Mouse (Mus musculus) NIH3T3 (cell line): ENCODE results near the gene Arpp21.

ENCODE experiments used
- DNase-seq: peaks from one replicate; pipeline ENCODE4 v3.0.0-alpha.2; 2012; ENCODE audit warnings: low read depth

The Arpp21 gene

DNA sequence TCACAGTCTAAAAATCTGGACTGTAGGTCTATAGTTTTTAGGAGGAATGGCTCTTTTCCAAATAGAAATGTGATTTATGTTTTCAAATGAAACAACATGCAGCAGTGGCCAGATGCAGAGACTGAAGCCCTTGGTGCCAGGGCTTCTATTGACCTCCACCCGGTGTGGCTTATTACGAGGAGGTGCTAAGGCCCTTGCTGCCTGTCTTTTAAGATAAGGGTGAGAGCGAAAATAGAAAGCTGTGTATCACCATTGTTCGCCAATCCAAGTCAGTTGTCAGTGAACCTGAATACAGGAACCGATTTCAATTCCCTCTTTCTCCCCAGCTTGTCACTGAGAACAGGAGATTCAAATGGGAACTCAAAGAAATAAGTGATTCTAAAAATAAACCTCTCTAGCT is 57.3 kb downstream of the Arpp21 start:
- no peak for DNase-seq

DNA sequence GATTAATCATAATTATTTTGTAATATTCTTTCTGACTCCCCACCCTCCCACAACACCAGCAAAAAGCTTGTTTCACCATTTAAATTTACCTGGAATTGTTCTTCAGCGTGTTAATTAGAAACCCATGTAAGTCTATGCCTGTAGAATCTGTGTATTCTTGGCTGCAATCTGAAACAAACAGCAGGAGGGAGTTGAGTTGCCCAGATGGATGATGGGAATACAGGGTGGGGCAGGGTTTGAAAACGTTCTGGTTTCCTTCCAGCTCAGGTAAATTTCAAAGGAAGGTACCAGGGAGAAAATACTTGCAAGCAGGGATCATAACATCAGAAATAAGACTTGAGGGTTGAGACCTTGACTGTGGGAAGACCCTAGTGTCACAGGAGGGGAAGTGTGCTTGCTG is 58.2 kb downstream of the Arpp21 start:
- DNase-seq = no peak

DNA sequence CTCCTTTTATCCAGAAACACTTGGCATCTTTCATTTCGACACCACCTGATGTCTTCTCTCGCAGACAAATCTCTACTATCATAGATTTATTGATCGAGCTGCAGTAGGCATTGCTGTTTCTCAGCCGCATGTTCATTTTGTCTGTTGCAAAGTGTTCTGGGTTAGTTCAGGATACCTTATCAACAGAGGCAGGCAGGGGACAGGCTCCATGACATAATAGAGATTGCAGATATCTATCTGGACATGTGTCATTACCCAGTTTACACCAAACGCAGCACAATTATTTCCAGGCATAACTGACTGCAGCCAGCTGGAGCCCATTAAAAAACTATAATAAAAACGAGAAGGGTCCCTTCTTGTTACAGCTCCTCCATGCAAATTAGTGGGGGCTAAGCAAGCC is 59.4 kb downstream of the Arpp21 start:
- no peak for DNase-seq

DNA sequence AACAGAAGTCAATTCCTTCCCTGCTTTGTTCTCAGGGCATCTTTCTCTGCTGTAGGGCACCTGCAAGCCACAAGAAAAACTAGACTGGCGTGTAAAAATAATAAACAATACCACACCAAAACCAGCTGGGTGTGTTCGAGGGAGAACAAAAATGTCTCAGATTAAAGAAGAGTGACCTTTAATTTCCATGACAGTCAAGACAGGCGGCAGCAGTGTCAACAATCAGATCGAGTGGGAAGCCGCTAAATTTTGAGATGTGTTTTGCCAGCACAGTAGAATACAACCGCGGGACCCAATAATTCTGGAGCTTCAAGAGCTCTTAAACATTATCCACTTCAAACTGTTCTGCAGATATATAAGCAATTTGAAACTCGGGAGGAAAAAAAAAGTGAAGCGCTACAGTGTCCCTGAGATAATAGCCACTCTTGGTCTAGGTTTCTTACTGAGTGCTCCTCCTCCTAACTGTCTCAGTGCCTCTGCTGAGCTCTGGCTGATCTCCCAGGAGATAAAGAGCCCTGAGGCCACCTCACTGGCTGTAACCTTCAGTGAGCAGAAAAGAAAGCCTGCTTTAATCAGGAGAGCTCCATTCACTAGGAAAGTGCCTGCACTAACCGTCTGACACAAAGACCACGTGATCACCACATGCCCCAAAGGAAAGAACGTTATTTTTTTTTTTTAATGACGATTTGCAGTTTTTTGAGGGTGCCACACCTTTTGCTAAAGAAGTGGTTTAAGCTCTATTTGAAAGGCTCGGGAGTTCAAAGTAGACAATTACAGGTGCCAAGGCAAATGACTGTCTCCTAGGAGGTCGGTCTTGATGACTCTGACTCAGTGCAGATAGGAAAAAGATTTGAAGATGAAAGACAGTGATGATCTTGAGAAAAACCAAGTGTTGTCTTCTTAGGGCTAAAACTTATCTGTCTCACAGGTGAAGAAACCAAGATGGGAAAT is 61.1 kb downstream of the Arpp21 start:
- no peak for DNase-seq

DNA sequence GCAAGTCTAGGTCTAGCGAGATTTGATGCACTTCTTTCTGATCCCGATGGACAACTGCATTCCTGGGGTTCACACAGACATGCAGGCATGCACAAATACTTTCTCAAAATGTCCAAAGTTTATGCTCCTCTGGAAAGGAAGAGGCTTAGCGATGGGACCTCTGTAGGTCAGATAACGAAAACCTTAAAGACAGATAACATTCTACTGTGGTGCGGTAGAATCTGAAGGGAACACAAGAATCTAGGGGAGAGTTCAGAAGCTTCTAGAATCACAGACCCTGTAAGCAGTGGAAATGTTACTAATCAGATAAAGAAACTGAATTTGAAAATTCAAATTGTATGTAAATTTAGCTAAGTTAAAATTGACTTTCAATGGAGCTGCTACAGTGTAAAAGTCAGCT is 62.0 kb downstream of the Arpp21 start:
- no peak for DNase-seq

DNA sequence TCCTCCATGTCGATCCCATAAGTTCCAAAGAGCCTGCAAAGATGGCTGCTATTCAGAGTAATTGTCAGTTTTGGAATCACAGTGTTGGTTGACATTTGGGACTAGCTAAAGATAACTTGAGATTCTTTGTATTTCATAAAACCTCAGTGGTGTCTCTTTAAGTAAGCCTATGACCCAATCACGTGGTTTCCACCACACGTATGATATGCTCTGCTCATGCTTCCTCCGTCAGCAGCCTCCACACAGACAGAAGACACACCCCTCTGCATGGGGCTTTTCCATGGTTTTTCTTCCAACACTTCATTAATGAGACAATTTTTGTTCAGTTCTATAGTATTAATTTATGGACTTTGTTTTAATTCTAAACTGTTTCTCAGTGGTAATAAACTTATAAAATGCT is 71.1 kb downstream of the Arpp21 start:
- DNase-seq = no peak

DNA sequence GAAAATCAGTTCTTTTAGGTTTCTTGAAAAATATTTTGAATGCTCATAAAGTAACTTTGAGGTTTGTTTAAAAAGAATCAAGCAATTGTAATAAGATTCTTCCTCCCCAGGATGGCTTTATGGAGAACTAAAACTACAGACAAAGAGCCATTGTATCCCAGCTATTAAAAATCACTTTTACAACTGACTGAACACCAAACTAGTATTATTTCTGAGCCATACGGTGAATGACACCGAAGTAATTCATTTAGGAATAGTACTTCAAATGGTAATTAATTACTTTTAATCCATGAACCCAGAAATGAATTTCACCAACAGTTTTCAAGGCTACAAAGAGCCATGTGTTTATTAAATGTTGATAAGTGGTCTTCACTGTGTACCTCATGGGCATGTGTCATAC is 74.8 kb downstream of the Arpp21 start:
- DNase-seq = no peak

DNA sequence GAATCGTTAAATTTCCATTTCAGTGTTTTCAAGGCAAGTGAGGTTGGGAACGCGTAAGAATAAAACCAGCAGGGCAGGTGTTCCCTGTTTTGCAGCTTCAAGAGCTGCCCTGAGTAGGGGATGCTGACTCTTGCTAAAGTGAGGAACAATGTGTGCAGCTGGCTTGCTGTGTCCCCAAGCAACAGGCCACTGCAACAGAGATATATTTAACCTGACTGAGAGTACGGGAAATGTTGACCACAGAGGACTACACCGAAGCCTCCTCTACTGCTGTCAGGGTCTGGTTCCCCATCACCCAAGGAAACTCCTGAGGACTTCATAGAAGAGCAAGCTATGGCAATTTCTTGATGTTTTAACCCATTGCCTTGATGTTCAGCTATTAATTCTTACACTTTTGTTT is 81.8 kb downstream of the Arpp21 start:
- DNase-seq = no peak

DNA sequence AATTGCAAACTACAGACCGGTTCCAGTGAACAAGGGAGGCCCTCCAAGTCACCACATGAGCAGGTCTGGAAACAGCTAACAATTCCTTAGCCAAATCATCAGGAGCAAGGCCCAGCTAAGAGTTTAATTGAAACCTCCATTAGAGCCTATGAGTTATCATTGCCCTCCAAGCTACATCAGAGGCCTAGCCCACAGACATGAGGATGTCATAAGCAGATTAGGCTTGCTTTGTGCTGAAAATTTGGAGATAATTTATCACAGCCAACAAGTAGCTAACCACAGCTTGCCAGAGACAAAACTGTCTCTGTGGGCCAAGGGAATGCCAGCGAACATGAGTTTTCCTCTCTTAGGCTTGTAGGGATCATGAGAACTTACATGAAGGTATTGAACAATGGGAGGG is 83.0 kb downstream of the Arpp21 start:
- no peak for DNase-seq

DNA sequence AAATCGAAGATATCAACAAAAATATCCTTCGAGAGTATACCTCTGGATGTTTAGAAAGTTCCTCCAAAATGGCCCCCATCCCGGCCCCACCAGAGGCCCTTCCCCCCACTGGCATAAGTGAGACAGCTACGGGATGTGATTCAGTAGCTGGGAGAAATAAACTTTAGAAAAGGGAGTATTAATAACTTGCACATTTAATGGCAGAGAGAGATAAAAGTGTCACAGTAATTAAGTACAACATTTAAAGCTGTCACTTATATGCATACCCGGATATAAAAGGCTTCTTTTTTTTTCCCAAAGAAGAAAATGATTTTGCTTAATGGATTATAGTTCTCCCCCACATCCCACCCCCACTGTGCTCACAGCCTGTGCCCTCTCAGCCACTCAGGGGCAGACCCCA is 84.6 kb downstream of the Arpp21 start:
- no peak for DNase-seq

DNA sequence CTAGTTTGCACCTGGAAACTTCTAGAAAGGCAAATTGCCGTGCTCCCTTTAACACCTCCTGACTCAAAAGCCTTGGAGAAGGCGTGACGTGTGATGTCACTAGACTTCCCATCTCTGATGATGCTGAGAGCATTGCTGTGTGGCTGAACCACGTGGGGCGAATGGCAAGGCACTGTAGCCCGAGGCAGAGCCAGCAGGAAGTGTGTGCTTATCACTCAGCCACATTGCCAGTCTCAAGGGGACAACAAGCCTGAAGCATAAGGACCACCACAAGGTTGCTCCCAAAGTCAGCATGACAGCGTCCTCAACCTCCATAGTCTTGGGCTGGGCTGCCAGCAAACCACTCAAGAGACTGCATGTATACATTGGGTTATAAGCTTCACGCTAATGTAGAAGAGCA is 95.1 kb downstream of the Arpp21 start:
- no peak for DNase-seq

DNA sequence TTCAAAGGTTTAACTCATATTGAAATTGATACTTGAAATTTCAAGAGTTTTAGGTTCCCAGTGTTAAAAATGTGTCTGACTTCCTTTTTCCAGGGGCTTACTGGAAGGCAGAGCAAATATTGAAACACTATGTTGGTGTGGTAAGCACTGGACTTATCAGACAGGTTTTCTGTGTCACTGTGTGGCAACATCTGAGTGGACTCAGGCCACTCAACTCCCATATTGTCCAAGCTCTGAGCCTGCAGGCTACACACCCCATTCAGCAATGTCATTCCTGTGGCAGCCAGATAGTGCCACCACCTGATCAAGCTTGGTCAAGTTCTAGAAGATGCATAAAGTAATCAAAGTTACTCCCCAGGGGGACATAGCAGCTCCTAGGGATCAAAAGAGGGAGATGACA is 97.9 kb downstream of the Arpp21 start:
- no peak for DNase-seq

DNA sequence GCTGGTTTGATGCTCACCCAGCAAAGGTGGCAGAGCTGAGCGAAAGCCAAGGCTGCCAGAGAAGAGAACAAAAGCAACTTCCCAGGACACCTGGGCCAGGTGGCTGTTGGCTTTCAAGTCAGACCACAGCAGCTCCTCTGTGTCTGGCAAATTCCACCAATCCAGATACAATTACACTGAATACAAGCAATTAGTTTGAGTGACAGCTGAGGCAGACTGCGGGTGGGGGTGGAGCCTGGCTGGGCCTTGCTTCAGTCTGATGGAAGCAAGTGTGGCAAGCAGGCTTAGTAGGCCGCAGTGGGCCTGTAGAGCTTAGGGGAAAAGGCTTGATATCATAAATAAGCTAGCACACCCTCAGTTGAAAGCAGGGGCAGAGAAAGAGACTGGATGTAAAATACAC is 104.9 kb downstream of the Arpp21 start:
- no peak for DNase-seq

DNA sequence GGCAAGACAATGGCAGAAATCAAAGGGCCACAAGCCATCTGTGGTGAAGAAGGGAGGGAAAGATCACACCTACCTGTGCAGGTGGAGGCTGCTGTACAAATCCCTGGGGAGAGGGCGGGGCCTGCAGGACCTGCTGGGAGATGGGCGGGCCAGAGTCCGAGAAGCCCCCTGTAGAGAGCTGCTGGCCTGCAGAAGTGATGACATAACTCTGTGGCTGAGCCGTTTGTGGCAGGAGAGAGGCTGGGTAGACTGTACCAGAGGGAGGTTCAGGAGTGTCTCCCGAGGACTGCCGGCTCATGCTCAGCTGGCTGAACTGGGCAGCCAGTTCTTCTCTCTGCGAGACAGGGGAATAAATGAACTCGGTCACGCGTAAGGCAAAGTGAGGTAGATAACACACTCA is 111.1 kb downstream of the Arpp21 start:
- no peak for DNase-seq

DNA sequence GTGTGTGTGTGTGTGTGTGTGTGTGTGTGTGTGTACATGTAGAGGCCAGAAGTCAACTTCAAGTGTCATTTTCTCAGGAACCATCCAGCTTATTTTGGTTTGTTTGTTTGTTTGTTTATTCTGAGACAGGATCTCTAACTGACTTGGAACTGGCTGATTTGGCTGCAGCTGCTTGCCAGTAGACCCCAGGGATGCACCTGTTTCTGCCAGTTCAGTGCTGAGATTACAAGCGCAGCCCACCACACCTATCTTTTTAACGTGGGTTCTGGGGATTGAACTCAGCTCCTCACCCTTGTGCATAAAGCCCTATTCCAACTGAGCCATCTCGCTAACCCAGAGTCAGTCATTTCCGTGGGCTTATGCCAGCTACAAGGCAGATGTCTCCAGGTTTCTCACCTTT is 111.6 kb downstream of the Arpp21 start:
- no peak for DNase-seq

DNA sequence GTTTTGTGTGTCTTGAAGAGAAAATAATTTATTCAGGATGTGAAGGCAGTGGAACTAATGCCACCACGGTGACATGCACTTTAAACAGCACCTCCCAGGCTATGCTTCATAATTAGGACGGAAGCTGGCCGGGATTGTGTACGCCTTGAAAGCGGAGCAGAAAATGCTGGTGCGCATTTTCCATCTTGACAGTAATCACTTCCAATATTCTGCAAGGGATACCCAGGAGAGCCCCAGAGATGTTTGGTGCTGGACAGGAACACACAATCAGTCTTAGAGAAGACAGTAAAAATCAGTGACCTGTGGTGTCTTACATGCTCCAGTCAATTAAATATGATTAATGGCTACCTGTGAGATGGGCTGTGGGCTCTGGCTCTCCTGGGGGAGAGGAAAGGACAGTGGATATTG is 112.3 kb downstream of the Arpp21 start:
- DNase-seq = no peak

DNA sequence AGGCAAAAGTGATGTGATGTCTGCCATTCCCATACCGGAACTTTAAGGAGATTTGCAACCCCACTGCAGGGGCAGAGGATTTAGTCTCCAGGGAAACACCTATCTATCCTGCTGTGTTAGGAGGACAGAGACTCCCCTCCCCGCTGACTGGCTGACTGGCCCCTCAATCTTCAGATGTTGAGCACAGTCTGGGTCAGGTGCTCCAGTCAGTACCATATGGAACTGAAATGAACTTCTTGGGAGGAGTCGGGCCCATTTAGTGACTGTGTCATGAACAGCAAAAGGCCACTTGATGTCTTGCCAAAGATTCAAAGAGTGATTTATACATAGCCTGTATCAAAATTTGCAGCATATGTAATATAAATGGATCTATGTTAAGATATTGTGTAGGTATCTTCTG is 116.2 kb downstream of the Arpp21 start:
- no peak for DNase-seq

DNA sequence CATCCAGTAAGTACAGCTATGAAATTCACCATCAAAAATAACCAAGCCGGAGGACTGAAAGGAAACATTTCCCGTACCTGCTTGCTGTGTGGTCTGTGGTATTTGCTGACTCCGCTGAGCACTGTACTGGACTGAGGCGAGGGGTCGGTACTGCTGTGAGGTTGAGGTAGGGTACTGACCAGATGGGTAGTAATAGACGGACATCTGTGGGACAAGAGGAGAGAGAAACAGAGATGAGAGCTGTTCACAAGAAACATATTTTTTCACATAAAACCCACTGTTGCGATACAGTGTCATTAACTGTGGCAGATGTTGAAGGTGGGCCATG is 116.7 kb downstream of the Arpp21 start:
- no peak for DNase-seq

DNA sequence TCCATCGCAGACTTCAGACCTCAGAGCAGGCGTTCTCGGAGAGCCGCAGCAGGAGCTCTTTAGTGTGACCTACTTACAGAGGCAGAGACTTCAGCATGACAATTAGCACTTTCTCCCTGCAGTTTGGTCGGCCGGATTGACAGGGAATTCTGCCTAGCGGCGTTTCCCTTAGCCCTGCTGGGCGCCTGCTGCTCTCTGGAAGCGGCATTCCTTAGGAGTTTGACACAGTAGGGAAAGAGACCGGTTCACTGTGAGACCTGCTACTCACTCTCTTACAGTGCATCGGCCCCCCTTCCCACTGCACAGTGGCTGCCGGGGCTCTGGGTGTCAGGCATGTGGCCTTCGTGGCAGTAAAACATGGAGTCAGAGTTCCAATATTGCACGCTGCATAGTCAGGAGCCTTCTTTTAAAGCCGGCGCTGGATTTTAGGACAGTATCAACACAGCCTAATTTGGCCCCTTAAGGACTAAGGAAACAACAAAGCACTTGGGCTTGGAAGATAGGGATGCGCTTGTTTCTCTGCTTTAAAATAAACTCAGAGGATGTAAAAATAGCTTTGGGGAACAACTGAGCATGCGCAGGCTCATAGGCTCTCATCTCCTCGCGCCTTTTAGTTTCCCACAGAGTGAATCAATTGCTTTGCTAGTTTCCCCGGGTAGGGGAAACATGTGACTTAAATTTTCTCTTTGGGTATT is 117.2 kb downstream of the Arpp21 start:
- no peak for DNase-seq

DNA sequence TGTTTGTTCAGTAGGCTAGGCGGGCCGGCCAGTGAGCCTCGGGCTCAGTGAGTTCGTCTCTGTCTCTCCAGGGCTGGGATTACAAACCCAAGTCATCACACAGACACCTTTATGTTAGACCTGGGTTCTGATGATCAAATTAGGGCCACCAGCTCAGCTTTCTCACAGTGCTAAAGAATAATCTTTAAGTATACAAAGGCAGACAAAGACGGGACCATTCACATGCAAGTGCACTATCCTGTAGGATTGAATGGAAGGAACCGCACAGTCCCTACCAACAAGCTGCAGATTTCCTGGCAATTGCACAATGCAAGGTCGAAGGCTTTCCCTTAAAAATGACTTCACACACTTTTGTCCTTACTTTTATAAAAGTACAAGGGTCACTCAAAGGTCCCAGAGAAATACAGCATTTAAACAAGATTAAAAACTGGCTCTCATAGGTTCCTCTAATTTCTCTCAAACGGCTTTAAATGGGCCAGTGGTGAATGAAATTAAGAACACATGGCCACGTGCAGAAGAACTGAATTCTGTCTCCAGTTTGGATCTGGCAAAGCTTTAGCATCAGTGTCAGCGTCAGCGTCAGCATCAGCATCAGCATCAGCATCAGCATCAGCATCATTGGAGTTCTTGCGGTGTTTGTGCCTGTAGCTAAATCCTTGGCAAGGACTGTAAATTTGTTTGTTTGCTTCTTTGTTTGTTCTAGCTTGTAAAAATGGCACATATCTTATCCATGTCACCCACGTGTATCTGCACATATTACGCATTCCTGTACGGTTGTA is 117.9 kb downstream of the Arpp21 start:
- no peak for DNase-seq

DNA sequence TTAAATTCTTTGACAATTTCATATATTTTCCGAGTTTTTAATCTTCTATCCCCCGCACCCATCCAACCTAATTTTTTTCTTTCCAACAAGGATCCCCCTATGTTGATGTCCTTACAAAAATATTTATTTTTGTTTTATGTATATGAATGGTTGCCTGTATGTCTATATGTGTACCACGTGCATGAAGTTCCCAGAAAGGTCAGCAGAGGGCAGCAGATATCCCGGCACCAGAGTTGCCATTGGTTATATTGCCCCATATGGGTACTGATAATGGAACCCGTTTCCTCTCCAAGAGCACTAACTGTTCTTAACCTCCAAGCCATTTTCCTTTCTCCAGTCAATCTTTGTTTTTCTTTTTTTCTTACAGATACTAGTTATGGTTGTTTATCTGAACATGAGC is 124.1 kb downstream of the Arpp21 start:
- peak; percentile 1 for DNase-seq

DNA sequence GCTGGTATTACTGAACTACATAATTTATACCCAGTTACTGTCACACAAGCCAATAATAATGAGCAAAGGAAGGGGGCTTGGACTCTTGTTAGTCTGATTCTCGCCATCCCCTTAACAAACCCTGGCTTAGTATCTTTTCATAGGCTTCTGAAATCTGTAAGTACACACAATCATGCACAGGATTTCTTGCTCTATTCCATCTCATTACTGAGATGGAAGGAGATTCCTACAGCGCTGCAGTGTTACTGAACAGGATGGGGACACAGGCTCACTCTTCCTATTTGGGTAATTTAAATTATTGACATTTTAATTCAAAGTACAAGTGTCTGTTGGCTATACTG is 132.9 kb downstream of the Arpp21 start:
- DNase-seq = no peak
